Mouse (Mus musculus) kidney, adult 2 months (tissue): Measurements from ENCODE around the gene Cdc42se2.

ENCODE experiments used
- CTCF ChIP-seq: fragments of 200-500 bp; conservative IDR thresholded peaks from 2 replicates; pipeline ENCODE4 v1.5.1; 2011; ENCODE audit warnings: low read depth, mild to moderate bottlenecking, control low read depth, low read length, moderate library complexity, mixed read lengths; ENCODE audit not compliant: insufficient read depth, insufficient read length
- POLR2A ChIP-seq: fragments of 200-500 bp; IDR thresholded peaks from one replicate; pipeline ENCODE4 v1.6.1; 2011; ENCODE audit warnings: low read depth, low read length, control low read depth

DNA sequence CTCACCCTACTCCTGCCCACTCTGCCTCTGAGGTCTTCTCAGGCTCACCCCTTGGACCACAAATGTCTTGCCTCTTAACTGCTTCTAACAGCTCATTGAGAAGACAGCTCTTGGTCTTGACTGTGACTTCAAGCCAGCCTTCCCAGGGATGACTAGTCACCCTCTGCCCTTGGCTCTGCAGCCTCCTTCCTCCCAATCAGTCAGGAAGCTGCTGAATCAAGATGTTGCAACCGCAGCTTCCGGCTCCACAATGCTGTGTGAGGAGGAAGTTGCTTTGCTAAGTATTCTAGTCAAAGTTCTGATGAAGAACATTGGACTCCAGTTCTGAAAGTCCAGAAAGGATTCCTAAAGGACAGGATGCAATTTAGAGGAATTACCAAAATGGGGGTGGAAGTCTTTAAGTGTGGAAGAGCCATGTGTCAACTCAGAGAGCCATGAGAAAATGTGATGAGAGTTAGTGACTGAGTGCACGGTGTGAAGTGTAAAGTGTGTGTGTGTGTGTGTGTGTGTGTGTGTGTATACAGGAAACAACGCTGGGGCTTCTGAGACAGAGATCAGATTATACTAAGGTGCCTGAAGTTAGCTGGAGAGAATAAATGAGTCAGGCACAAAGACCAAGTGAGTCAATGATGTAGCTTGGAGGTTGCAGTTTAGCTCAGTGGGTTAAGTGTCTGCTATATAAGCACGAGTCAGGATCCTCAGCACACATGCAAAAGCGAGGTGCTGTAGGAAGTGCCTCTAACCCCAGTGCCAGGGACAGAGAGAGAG, 14.5 kb upstream of the Cdc42se2 start:
- no peak for TF ChIP-seq POLR2A
- no peak for TF ChIP-seq CTCF
